Mouse (Mus musculus): Measurements from ENCODE around the gene Senp7.

- no peak for TF ChIP-seq HCFC1 (IDR thresholded peaks at IDR 0.05; ENCODE audit: borderline replicate concordance, insufficient read depth, low read length)
- TF ChIP-seq ZC3H11A (IDR thresholded peaks at IDR 0.05; ENCODE audit: borderline replicate concordance, low read depth, low read length), result no peak
- TF ChIP-seq ZNF384 (IDR thresholded peaks at IDR 0.05; ENCODE audit: low read depth, low read length), result no peak
These were observed 18.0 kb downstream of the Senp7 start for GRCm38 (mm10) chr16:56066113-56066512.
